Mouse (Mus musculus): ENCODE results near the gene Lmo7.

Gene Lmo7

GRCm38 (mm10) chr14:101839771-101840731 is 110.3 kb downstream of the Lmo7 start:
- DNase-seq = peak; percentile 70

GRCm38 (mm10) chr14:101841271-101841670 is 111.5 kb downstream of the Lmo7 start:
- DNase-seq = no peak

- peak; percentile 42 for DNase-seq
Observed at GRCm38 (mm10) chr14:101842521-101842920, 112.8 kb downstream of the Lmo7 start.

- DNase-seq = peak; percentile 18
Observed at GRCm38 (mm10) chr14:101843443-101843842, 113.7 kb downstream of the Lmo7 start.

GRCm38 (mm10) chr14:101844467-101844866 is 114.7 kb downstream of the Lmo7 start:
- no peak for DNase-seq

GRCm38 (mm10) chr14:101846097-101846882 is 116.5 kb downstream of the Lmo7 start:
- no peak for DNase-seq

GRCm38 (mm10) chr14:101847520-101847919 is 117.8 kb downstream of the Lmo7 start:
- no peak for DNase-seq

- peak; percentile 48 for DNase-seq
Observed at GRCm38 (mm10) chr14:101852584-101853195, 122.9 kb downstream of the Lmo7 start.

- DNase-seq = no peak
Observed at GRCm38 (mm10) chr14:101853207-101853606, 123.5 kb downstream of the Lmo7 start.

- peak; percentile 49 for DNase-seq
Observed at GRCm38 (mm10) chr14:101853722-101854121, 124.0 kb downstream of the Lmo7 start.

- DNase-seq = no peak
Observed at GRCm38 (mm10) chr14:101854226-101854625, 124.5 kb downstream of the Lmo7 start.

- peak; percentile 76 for DNase-seq
Observed at GRCm38 (mm10) chr14:101859305-101859886, 129.6 kb downstream of the Lmo7 start.

- DNase-seq = no peak
Observed at GRCm38 (mm10) chr14:101862088-101862487, 132.3 kb downstream of the Lmo7 start.

GRCm38 (mm10) chr14:101867071-101867733 is 137.4 kb downstream of the Lmo7 start:
- no peak for DNase-seq

- DNase-seq = peak; percentile 40
Observed at GRCm38 (mm10) chr14:101869145-101869544, 139.4 kb downstream of the Lmo7 start.

- DNase-seq = no peak
Observed at GRCm38 (mm10) chr14:101869661-101870060, 139.9 kb downstream of the Lmo7 start.

- DNase-seq = no peak
Observed at GRCm38 (mm10) chr14:101870171-101870902, 140.6 kb downstream of the Lmo7 start.

GRCm38 (mm10) chr14:101872846-101873245 is 143.1 kb downstream of the Lmo7 start:
- DNase-seq = peak; percentile 41

- no peak for DNase-seq
Observed at GRCm38 (mm10) chr14:101878346-101879049, 148.7 kb downstream of the Lmo7 start.

- no peak for DNase-seq
Observed at GRCm38 (mm10) chr14:101879050-101879694, 149.4 kb downstream of the Lmo7 start.
